Mouse (Mus musculus): ENCODE results near the gene Dock3.

Gene Dock3

DNA sequence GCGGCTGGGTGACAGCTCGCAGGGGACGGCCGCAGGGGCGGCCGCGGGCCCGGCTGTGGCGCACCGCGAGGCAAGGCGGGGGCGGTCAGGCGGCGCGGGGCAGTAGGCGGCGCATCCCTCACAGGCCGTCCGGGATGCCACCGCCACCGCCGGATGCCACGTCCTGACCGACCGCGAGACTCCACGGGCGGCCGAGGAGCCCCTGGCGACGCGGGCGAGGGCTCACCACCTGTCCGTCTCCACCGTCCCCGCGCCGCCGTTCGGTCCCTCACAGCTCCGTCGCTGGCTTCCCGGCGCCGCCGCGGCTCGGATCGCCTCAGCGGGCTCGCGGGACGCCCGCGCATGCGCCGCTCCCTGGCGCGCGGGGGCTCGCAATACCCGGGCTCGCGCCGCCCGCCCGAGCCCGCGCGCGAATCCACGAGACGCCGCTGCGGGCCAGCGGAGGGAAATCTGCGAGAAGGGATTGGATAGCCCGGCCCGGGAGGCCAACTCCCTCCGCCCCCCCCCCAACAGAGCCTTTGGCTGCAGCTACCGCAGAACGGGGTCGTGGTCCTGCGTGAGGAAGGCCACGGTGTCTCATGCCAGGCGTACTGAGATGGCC lies at the start of gene Dock3:
Gene Dock3 (minus strand): TSS at position 371 of the 601 bp plus-strand sequence.
- peak; percentile 57 to 72 for DNase-seq (ENCODE audit: low spot score in 2 of 2)

DNA sequence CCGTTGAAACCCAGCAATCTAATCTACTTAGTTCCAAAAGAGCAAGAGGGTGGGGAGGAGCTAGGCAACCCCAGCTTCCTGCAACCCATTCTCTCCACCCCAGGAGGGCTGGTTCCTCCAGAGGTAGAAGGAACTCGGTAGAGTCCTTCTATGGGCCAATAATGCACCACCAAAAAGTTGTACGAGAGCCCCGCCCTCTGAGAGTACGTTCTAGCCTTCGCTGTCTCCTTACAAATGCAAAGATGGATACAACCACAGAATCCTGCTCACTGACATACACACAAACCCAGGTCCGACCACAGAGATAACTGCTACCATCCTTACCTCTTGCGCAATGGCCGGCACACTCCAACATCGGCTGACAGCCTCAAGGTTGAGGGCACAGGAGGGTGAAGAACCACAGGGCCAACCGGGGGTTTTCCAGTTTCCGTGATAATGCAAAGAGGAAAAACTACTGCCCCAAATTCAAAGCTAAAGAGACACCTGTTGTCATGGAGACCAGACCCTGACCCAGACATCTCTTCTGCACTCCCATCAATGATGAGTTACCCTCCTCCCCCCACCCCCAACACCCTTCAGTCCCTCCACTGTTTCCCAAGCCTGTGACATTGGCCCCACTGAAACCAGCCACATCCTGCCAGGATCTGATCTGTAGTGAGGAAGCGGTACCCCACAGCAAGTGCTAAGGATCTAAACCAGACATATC lies 48.8 kb upstream of the Dock3 start:
- DNase-seq (ENCODE audit: low spot score in 2 of 2), result no peak

DNA sequence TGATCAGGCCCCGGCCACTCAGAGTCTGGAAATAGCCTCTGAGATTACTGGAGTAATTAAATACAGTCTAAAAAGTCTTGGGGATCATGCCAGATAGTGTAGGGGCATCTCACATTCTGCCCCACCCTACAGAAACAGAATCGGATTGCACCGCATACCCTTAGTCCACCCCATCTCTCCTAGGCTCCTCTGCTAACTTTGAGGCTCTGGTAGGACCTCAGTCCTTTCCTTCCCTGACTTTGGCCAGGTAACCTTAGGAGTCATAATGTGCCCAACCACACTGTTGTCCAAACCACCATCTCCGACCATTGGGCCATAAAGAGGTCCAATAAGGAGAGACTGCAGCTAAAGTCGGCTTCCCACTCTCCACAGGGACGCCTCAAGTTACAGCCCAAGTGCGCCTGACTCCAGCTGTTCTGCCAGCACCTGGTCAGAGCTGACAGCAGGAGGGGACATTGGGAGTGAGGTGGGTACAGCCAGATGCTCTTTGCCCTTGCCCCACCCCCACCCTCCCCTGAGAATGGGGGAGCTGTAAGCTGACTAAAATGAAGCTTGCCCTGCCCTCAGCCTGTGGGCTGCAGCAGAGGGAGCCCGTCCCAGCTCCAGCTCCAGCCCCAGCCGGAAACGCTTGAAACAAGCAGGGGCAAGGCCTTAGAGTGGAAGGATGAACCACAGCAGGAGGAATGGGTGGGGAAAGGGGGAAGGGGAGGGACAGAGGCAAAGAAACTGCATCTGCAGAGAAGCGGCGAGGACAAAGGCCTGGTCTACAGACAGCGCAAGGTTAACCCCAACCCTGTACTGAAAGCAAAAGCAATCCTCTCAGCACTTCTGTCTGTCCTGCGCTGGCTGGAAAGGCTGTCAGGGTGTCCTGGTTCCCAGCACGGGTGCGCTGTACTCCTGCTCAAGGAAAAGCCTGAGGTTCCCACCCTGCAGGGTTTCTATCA lies 47.9 kb upstream of the Dock3 start:
- no peak for DNase-seq (ENCODE audit: low spot score in 2 of 2)

DNA sequence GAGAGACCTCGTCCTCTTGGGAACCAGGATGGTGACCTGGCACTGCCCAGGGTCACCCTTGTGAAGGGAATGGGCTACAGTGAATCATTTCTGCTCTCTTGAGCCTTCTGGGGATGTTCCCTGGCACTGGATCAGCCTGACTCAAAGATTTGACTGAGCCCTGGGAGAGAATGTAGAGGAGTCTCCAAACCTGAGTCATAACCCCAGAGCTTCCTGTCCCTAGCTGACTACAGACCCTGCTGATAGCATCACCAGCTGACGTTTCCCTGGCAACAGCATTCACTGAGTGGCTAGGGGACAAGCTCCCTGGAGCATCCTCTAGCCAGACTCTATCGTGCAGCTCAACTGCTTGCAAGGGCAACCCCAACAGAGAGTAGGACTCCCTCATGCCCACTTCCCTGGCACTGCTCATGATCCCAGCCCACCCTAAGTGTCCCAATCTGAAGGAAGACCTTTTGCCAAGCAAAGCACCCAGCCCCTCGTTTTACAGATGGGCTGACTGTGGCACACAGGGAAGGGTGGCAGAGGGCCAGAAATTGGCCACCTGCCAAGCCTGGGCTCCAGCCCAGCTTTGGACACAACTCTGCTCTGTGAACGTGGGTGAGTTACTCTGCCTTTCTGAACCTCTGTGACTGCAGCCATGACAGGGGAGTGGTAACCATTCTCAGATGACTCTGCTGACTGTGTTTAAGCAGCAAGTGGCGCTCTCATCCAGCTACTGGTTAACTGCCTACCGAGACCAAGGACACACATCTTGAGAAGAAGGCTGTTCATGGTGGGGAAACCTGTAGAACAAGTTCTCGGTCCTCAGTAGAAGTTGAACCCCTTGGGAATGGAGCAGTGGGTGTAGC lies 47.0 kb upstream of the Dock3 start:
- DNase-seq (ENCODE audit: low spot score in 2 of 2), result no peak

DNA sequence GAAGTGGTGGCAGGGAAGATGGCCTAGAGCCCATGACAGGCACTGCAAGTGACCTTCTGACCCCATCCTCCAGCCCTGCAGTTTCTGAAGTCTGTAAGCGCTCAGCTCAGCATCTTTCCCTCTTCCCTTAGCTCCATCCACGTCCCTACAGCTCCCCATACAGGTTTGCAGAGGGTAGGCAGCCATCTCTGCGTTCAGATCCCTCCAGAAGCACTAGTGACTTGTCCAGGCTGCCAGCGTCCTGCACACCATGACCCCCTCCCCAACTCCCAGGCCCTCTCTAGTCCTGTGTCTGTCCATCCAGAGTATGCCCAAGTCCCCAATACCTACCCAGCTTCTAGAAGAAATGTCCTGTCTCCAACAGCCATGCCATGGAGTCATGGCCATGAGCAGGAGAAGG lies 46.4 kb upstream of the Dock3 start:
- DNase-seq (ENCODE audit: low spot score in 2 of 2), result no peak

DNA sequence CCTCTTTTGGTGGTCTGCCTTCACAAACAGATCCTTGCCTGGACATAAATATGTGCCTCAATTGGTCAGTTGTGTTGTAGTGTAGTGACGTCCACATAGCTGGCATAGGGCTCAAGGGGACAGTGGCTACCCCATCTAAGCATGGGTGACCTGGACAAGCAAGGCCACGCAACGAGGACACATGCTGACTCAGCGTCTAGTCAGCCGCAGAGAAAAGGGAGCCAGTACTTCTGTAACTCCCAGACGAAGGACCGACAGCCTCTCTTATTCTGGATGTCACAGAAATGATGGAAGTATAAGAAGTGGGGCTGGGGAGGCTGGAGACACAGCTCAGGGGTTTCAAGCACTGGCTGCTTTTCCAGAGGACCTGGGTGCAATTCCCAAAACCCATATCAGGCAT lies 45.9 kb upstream of the Dock3 start:
- no peak for DNase-seq (ENCODE audit: low spot score in 2 of 2)

DNA sequence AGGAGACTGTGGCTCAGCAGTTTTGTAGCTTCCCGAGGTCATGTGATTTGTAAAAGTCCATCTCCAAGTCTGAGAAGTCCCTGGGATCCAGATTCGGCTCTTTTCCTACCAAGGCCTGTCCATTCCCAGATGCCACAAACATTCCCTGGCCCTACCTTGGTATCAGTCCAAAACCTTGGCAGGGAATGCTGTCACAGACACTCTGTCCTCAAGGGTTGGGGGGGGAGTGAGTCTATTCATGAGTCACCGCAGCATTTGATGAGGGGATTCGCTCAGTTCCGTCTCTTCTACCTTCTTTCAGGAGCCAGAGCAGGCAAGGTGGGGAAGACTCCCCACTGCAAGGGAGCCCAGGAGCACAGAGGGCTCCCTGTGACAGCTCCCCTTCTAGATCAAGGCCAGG lies 44.0 kb upstream of the Dock3 start:
- DNase-seq (ENCODE audit: low spot score in 2 of 2), result no peak

DNA sequence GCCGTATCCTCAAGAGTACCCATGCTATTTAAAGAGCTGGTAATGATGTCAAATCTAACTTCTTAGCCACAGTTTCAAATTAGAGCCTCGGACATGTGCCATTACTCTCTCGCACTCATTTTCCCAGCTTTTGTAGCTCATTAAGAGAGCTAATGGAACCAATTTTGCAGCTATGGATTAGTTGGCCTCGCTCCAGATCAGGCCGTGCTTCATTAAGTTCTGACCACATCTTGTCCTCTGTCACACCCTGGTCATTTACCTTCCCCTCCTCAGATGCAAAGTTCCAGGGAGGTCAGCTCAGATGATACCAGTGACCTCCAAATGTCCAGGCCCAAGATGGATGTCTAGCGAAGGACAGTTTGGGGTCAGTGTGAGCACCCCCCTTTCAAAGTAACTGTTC lies 43.0 kb upstream of the Dock3 start:
- no peak for DNase-seq (ENCODE audit: low spot score in 2 of 2)

DNA sequence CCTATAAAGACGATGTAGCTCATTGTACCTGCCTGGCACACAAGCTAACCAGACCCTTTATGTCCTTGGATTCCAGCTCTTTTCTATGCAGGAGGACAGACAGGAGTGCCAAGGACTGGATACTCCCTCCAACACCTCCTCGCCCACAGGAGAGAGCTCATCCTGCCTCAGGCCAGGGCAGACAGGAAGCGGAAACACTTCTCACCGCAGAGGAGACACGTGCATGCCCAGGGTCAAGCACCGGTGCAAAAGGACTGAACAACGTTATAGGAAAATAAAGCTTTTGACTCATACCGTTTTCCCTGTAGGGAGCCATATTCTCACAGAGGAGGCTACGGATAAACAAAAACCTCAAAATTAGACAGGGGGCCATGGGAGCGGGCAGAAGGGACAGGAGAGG lies 41.5 kb upstream of the Dock3 start:
- no peak for DNase-seq (ENCODE audit: low spot score in 2 of 2)

DNA sequence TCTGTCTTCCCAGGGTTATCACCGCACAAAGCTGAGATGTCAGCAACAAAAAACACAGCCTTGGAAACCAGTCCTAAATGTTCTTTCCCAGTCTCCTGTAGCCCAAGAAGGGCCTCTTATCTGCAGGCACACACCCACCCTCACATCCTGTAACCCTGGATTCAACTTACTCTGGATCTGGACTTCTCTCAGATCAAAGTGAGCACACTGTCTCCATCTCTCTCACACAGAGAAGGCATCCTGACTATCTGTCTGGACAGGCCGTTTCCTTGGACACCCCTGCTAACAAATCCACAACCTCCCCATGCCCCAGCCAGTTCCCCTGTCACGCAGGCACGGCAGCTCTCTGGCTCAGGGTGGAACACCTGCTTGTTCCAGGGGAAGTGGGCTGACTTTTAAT lies 40.6 kb upstream of the Dock3 start:
- no peak for DNase-seq (ENCODE audit: low spot score in 2 of 2)

DNA sequence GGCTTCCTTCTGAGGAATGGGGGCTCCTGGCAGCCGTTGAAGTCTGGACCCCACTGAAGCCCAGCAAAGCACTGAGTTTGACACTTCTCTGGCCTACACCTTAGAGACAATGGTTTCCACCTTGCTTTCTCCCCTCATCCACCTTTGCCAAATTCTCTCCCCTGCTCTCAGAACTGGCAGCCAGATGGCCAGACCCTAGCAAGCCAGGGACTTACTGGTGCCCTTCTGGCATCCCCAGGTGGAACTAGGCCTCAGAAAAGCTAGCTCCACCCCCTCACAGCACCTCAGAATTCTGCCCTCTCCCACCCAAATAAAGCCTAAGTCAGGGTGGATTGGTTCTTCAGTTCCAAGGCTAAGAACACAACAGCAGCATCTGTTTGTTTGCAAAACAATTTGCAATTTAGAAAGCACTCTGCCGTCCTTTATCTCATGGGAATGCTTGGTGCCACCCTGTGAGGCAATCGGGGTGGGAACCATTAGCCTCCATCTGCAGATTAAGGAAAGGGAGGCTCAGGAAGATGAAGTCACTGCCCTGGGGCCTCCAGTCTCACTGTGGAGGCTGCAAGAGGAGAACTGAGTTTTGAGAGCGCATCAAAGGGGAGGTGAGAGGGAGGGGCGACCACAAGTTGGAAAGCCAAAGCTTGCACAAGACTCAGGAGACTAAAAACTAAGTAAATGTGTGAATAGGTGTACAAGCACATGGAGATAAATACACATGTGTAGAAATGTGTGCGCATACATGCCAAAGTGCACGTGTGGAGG lies 39.6 kb upstream of the Dock3 start:
- no peak for DNase-seq (ENCODE audit: low spot score in 2 of 2)

DNA sequence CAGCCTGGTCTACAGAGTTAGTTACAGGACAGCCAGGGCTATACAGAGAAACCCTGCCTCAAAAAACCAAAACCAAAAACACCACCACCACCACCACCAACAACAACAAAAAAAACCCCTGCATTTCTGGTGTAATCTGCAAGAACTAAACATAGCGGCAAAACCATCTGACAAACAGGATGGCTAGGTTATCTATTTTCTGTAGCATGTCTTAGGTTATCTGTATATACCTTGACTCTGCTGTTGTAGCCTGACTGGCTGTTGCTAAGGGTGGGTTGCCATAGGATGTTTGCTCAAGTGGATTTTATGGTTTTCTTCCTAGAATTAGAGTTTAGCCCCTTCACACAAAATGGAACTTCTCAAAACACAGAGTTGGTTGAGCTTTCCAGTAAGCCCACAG lies 38.1 kb upstream of the Dock3 start:
- no peak for DNase-seq (ENCODE audit: low spot score in 2 of 2)

DNA sequence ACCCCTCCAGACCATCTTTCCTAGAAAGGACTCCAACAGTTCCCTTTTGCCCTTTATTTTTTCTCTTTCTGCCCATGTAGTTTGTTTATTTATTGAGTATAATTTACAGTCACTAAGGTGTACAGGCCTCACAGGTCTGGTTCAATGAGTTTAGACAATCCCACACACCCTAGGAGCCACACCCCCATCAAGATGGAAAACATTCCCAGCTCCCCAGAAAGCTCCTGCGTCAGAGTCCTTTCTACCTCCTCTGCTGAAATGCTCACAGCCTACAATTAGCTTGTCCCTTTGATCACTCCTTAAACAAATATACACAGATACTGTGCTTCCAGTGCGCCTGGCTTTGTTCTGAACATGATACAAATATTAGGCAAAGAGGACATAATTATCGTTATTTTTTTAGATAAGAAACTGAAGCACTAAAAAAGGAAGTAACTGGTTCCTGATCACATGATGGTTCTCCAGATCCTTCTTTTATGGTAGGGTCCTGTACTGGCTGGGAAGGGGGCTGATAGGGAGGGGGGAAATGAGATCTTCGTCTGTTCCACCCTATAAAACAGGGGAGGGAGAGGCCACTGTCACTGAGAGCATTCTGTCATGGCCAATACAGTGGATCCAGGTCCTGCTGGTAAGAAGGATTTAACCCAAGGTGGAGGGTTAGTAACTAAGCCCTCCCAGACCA lies 36.2 kb upstream of the Dock3 start:
- DNase-seq (ENCODE audit: low spot score in 2 of 2), result no peak

DNA sequence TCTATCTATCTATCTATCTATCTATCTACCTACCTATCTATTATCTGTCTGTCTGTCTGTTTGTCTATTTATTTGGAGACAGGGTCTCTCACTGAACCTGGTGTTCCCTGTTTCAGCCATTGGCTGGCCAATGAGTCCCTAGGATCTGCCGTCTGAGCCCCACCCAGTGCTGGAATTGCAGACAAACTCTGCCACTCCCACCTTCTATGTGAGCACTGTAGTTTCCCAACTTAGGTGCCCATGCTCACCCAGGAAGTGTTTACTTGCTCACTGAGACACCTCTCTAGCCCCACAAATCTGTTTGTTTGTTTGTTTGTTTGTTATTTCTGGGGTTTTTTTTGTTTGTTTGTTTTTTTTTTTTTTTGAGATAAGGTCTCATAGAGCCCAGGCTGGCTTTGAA lies 35.3 kb upstream of the Dock3 start:
- no peak for DNase-seq (ENCODE audit: low spot score in 2 of 2)

DNA sequence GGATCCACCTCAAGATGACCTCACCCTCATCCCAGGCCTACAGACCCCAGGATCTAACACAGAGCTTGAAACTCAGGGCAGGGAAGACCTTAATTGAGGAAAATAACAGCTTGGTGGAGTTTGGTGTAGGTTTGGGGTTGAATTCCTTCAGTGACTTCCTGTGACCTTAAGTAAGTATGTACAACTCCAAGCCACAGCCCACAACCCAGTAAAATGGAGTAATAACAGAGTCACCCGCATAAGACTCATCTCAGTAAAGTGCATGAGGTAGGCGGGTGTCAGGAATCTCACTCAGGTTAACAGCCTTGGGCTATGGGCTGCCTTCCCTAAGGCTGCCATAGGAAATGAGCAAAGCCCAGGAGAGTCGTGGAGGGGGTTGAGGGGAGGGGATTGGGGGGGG lies 33.0 kb upstream of the Dock3 start:
- no peak for DNase-seq (ENCODE audit: low spot score in 2 of 2)

DNA sequence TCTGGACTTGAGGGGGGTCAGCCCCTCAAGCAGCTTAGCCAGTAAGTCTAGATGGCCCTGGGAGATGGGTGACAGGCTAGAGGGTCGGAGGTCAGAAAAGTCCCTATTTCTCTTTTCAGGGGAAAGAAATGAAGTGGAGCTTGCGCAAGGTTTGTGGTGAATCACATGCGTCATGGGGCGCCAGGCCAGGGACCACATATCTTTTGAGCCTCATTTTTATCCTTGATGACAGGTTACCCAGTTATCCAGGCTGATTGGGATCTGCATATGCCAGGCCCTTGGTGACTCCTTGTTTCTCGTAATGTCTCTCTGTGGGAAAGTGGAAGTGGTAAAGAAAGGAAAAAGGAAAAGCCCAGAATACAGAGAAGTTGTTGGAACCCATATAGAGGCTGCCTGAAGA lies 32.2 kb upstream of the Dock3 start:
- DNase-seq (ENCODE audit: low spot score in 2 of 2), result no peak

DNA sequence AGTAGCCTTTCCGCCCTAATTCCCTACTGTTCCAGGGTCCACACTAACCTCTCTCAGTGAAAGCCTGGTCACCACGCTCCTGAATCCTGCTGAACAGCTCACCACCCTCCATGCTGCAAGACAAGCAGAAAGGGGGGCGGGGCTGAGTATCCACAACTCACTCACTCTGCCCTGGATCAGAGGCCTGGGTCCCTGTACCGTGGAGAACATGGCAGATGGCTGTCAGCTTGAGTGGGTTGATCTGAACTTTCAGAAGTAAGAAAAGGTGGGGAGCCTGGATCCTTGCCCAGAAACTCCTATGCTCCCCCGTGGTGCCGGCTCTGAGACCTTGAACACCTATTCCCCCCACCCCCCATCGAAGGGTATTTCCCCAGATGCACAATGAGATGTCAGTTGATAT lies 30.7 kb upstream of the Dock3 start:
- no peak for DNase-seq (ENCODE audit: low spot score in 2 of 2)

DNA sequence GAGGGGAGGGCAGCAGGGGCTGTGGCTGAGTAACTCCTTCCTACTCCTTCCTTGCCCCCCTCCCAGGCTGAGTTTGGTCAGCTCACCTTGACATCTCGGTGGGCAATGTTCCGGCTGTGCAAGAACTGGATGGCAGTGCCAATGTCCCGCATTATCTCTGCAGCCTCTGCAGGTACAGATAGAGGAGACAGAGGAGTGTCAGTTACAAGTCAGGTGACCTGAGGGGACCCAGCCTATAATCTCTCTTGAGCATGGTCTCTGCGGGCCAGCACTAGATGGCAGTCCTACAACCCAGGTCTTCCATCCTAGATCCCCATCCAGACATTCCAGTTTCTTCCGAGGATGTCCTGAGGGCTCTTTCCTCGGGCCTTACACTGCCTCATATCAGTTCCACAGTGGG lies 30.1 kb upstream of the Dock3 start:
- no peak for DNase-seq (ENCODE audit: low spot score in 2 of 2)

DNA sequence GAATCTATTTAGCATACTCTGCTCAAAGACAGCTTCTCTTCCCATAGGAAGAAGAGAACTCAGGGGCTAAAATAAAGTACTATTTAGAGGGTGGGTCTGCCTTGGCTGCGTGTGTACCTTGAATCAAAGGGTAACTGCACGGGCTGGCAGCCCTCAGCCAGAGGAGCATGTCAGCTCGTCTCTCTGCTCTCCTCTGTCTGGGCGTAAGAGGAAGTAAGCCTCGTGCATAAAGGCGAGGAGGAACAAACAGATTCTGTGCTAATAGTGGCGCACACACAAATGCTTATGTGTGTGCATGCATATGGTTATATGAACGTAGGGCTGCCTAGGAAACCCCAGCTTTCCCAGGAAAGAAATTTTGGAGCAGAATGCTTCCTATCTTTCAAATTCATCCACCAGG lies 29.1 kb upstream of the Dock3 start:
- no peak for DNase-seq (ENCODE audit: low spot score in 2 of 2)

DNA sequence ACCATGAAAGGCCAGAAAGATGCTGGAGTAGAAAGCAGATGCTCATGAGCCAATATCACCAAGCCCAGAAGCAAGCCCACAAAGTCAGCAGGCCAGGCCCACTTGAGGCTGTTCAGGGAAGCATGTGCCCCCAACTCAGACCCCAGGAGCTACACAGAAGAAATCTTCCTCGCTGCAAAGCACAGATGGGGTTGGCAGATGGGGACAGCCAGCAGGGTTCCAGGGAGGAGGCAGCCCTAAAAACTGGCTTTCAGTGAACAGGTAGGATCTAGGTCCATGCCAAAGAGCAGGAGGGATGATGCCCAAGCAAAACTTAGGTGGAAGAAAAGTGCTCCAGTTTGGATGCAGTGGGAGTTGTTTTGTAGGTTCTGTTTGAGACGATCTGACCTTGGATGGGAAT lies 28.7 kb upstream of the Dock3 start:
- DNase-seq (ENCODE audit: low spot score in 2 of 2), result no peak

DNA sequence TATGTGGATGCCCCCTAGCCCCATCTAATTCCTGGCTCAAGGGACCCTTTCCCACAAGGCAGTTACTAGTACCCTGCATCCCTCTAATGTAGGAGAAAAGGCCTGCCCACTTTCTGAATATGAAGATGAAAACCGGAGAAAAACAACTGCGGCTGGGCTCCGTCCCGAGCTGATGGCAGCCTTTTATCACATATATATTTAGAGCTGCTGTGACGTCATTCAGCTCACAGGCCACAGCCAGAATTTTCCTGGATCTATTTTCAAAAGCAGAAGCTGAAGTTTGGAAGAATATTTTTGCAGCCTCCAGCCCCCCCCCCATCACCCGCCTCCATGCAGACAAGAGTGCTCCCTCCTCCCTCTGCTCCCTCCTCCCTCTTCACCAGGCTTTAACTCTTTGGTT lies 27.9 kb upstream of the Dock3 start:
- DNase-seq (ENCODE audit: low spot score in 2 of 2), result peak; percentile 64 to 65
